Mouse (Mus musculus) spleen, postnatal 14 days (tissue): ENCODE results near the gene E330021D16Rik.

Experiments
- DNase-seq, 2 experiments: peaks; one replicate each; pipeline ENCODE4 v3.0.0; 2021 to 2022; ENCODE audit warnings: low spot score in 2 of 2

The E330021D16Rik gene

GRCm38 (mm10) chr6:136421059-136421458, 5.7 kb upstream of the E330021D16Rik start:
- DNase-seq, result no peak

DNA sequence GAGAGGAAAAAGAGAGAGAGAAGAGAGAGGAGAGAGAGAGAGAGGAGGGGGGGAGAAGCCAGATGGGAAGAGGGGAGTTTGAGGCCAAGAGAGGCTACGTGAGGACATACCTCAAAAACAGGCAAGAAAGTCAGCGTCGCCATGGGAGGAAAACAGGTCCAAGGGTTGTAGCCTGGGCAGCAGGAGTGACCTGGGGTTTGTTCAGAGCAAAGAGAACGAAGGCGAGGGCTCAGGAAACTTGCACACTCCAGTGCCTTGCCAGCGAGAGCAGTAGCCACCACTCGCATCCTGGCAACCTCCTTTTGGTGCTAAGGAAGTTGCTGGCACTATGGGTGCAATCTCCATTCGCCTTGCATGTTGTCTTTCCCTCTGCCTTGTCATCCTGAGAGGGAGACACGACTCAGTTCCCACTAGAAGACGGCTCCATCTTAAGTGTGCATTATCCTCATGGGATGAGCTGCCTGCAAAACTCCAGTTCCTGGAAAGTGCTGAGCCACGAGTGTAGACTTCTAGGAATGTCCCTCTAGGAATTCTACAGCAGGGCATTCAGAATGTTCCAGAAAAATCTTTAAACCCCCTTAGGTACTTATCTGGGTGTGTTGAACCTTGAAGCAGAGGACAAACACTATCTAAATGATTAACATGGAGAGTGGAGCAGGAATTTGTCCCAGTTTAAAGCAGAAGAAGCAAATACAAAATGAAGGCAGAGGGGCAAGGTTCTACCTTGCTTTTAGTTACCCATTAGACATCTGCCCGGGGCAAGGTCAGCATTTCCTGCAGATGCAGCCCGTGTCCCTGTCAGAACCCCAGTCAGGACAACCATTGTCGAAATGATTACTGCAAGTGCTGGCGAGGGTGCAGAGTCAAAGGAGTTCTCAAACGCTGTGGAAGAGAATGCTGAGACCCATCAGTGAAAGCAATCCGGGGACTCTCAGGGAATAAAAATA, 3.8 kb upstream of the E330021D16Rik start:
- DNase-seq, result no peak

DNA sequence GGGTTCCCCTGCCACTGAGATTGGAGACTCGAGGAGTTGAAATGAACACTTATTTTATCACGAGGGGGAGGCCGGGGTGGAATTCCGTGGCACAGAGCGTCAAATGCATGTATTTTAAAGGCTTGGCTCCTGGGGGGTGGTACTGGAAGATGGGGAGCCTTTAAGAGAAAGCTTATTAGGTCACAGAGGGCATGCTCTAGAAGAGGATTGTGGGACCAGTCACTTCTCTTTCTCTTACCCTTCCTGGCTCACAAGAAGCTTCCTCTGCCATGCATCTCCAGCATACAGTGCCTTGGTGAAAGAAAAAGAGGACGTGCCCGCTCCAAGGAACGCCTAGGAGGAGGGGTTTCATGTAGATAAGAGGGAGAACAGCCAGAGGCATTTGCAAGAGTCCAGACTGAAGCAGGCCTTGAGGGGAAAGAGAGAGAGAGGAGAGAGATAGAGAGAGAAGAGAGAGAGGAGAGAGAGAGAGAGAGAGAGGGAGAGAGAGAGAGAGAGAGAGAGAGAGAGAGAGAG, 3.0 kb upstream of the E330021D16Rik start:
- DNase-seq, result no peak

DNA sequence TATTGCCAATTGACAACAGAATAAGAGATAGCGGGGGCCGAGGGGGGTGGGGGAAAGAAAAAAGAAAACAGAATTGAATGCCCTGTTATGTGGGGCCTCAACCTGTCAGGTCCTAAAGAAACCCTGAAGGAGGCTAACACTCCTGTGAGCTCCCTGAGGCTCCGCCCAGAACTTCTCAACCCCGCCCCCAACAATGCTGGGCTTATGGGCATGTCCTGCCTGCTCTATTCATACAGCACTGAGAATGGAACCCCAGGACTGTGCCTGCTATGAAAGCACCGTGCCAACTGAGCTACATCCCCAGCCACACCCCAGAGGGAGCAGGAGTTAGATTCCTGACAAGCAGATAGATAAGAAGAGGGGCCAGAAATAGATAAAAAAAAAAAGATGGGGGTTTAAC, 2.5 kb upstream of the E330021D16Rik start:
- no peak for DNase-seq

- DNase-seq, result no peak
These were observed 1.5 kb downstream of the E330021D16Rik start for GRCm38 (mm10) chr6:136413856-136414362.

- DNase-seq, result no peak
These were observed 7.7 kb downstream of the E330021D16Rik start for GRCm38 (mm10) chr6:136407608-136408192.

DNA sequence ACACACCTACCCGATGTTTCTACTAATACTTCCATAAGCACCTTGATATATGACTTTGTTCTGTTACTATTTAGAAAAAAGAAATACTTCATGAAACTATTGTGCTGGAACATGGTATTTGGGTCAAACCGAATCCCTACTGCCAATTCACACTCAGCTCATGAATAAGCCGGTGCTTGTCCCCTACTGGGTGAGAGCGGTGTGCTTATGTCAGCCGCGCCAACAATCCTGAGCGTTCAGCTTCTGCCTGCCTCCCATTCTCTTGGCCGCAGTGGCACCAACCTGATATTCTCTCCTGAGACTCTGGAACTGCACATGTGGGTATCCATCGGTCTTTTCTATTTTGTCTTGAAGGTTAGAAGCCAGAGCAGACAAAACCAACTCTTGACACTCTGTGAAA, 18.5 kb downstream of the E330021D16Rik start:
- no peak for DNase-seq

DNA sequence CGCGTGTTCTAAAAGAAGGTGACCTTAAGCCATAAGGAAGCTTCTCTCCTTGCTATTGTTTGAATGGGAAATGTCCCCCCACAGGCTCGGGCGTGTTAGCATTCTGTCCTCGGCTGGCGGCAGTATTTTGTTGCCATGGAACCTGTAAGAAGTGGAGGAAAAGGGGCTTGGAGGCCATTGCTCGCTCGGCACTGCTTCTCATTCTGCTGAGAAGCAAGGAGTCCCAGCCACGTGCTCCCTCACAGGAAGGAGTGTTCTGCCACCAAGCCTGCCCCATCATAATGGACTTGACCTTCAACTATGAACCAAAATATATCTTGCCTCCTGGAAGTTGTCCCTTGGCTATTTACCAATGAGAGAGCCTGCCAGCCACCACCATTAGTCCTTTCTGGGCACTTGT, 25.1 kb downstream of the E330021D16Rik start:
- no peak for DNase-seq

GRCm38 (mm10) chr6:136385287-136385686, 30.1 kb downstream of the E330021D16Rik start:
- DNase-seq, result no peak

DNA sequence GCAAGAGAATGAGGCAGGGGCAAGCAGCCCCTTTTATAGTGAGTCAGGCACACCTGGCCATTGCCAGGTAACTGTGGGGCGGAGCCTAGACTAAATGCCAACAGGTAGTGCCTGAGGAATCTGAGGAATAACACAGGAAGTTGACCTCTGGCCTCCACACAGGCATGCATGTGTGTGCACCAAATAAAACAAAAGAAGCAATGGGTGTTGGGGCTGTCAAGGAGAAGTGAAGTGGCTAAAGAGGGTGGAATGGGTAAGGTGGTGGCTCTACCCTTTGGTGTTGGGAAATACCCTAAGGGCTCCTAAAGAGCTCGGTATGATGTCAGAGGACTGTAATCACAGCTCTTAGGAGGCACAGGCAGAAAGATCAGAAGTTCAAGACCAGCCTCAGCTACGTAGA, 32.2 kb downstream of the E330021D16Rik start:
- no peak for DNase-seq

DNA sequence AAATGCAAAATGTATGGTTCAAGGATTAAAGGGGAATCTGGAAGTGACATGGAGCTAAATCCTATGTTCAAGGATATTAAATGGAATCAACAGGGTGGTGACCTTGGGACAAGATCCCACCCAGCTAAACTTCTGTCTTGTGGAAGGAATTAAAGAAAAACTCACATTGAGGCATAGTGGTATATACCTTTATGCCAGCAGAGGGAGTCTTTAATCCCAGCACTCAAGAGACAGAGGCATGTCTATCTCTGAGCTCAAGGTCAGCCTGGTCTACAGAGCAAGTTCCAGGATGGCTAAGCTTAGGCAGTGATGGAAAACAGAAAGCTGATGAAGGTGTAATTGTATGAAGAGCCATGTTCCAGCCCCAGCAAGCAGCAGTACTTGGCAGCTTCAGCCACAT, 39.3 kb downstream of the E330021D16Rik start:
- no peak for DNase-seq

GRCm38 (mm10) chr6:136364430-136365098, 50.8 kb downstream of the E330021D16Rik start:
- DNase-seq, result no peak

DNA sequence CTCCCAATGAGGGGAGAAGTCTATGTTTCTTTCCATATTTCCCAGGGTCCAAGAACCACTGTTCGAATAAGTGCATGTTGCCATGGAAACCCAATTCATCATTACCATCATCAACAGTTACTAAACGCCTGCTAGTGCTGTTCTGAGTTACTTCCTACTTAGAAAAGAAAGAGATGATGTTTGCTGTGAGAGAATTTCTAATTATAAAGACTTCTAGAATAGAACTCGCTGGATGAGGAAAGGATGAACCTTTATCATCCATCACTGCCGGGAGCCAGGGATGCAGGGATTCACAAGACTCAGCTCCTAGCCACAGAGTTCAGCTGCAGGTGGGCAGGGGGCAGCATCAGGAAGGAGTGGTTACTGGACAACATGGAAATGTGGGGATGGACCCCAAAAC, 51.4 kb downstream of the E330021D16Rik start:
- no peak for DNase-seq

DNA sequence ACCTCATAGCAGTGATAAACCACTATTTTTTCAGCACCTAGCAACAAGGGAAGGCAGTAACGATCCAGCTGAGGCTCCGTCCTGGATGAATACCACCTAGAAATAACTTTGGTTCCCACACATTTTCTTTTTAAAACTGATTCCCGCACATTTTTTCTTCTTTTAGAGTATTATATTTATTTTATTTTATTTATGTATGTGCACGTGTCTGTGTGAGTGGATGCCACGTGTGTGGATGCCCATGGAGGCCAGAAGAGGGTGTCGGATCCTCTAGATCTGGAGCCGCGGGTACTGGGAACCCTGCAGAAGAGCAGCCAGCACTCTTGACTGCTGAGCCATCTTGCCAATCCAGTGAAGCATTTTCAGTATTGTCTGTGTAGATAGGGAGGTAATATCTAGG, 52.1 kb downstream of the E330021D16Rik start:
- no peak for DNase-seq

- DNase-seq, result no peak
These were observed 56.9 kb downstream of the E330021D16Rik start for GRCm38 (mm10) chr6:136358471-136358870.

- no peak for DNase-seq
These were observed 61.8 kb downstream of the E330021D16Rik start for GRCm38 (mm10) chr6:136353399-136354184.
